Mouse (Mus musculus) cortical plate, adult 2 months (tissue): Measurements from ENCODE around the gene Ebf1.

Experiments
- CTCF ChIP-seq: fragments of 200-500 bp; IDR thresholded peaks from 2 replicates; pipeline ENCODE4 v1.5.1; 2011; ENCODE audit warnings: mild to moderate bottlenecking, control low read depth, low read length; ENCODE audit not compliant: insufficient read depth; ENCODE audit errors: extremely low read depth
- POLR2A ChIP-seq: fragments of 200-500 bp; IDR thresholded peaks from 2 replicates; pipeline ENCODE4 v1.6.1; 2011; ENCODE audit warnings: mild to moderate bottlenecking, low read length, control low read depth; ENCODE audit not compliant: insufficient read depth; ENCODE audit errors: extremely low read depth

GRCm38 (mm10) chr11:44944401-44944800 lies 327.3 kb downstream of the Ebf1 start:
- no peak for TF ChIP-seq CTCF
- no peak for TF ChIP-seq POLR2A
